Mouse (Mus musculus) neural tube, embryonic 12.5 days (tissue): Measurements from ENCODE around the gene Dag1. TPM values are rescaled to one million over a fixed set of nuclear protein-coding genes. Genes with fewer than 3 reads are reported as not detected.

Source experiments
- ATAC-seq: fragments of 200-750 bp; cut with Nextera tagmentation; 2 replicates; pipeline ENCODE4 v1.8.0; 2017; ENCODE audit warnings: low read depth, mild to moderate bottlenecking, moderate TSS enrichment, moderate library complexity; ENCODE audit not compliant: low FRiP score
- H3K27ac ChIP-seq: fragments of 300-500 bp; sonication (generic); 2 replicates; pipeline ENCODE4 v1.5.1; 2016
- H3K27me3 ChIP-seq: fragments of 300-500 bp; sonication (generic); replicated peaks from 2 replicates; pipeline ENCODE4 v1.6.1; 2016; ENCODE audit warnings: mild to moderate bottlenecking
- H3K36me3 ChIP-seq: fragments of 300-500 bp; sonication (generic); 2 replicates; pipeline ENCODE4 v1.6.1; 2016; ENCODE audit warnings: mild to moderate bottlenecking
- H3K4me1 ChIP-seq: fragments of 300-500 bp; sonication (generic); 2 replicates; pipeline ENCODE4 v1.6.1; 2016
- H3K4me2 ChIP-seq: fragments of 300-500 bp; sonication (generic); replicated peaks from 2 replicates; pipeline ENCODE4 v1.6.1; 2016; ENCODE audit warnings: mild to moderate bottlenecking
- H3K4me3 ChIP-seq: fragments of 300-500 bp; sonication (generic); 2 replicates; pipeline ENCODE4 v1.5.1; 2016
- H3K9ac ChIP-seq: fragments of 300-500 bp; sonication (generic); 2 replicates; pipeline ENCODE4 v1.6.1; 2016; ENCODE audit warnings: mild to moderate bottlenecking
- H3K9me3 ChIP-seq: fragments of 300-500 bp; sonication (generic); 2 replicates; pipeline ENCODE4 v1.6.1; 2016; ENCODE audit warnings: mild to moderate bottlenecking
- WGBS: fragments of 180-500 bp; shearing (Covaris S2); methylation state at CpG from one replicate; pipeline ENCODE4 v1.1.7; 2016; 5-methylcytosine and 5-hydroxymethylcytosine counted together
- polyA plus RNA-seq: library from polyadenylated mRNA; unstranded; fragments of >200 nt; fragmentation: Nextera tagmentation; extraction: Ambion mirVana; gene quantifications from 2 replicates; pipeline ENCODE4 v1.2.1, GENCODE M21; 2016

The Dag1 gene
- polyA plus RNA-seq, 1 experiment from 2014 or later = 63.4 TPM

- H3K27ac ChIP-seq = no peak overlapping the region
- no peaks in the 10 kb centered on the region for H3K4me1 ChIP-seq
- H3K4me3 ChIP-seq = no peak overlapping the region
- no peaks in the 10 kb centered on the region for H3K27me3 ChIP-seq
- no peaks in the 10 kb centered on the region for H3K9me3 ChIP-seq
- H3K4me2 ChIP-seq = no peak overlapping the region
- no peak for ATAC-seq
- 87% methylated on average over 10 of the region's 10 CpGs for WGBS
- H3K9ac ChIP-seq = no peak overlapping the region
- peaks cover 2% of the 10 kb centered on the region; the same call in 1 of the 2 replicates for H3K36me3 ChIP-seq
Measured at GRCm38 (mm10) chr9:108169751-108170150, 94.0 kb downstream of the Dag1 start.

DNA sequence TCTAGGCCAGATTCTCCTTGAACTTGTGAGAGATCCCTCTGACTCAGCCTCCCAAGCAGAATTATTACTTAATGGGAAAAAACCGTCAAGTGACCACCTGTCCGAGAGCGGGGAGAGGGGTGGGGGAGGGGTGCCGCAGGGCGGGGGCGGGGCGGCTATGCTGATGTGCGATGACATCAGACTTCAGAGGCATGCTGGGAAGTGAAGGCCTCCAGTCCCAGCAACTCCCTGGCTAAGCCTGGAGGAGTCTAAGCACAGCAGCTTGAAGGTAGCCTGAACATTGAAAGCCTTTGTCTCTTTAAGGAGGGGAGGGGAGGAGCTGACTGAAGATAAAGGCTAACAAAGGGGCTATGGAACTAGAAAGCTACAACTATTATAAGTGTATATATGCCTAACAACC lies 98.6 kb downstream of the Dag1 start:
- H3K27ac ChIP-seq = no peak overlapping the region
- no peak overlapping the region for H3K4me2 ChIP-seq
- WGBS = 45% methylated on average over 8 of the region's 8 CpGs
- ATAC-seq = no peak
- H3K4me1 ChIP-seq = no peaks in the 10 kb centered on the region
- H3K36me3 ChIP-seq = peaks cover 2% of the 10 kb centered on the region; the same call in 1 of the 2 replicates
- H3K27me3 ChIP-seq = no peaks in the 10 kb centered on the region
- H3K4me3 ChIP-seq = no peak overlapping the region
- no peaks in the 10 kb centered on the region for H3K9me3 ChIP-seq
- H3K9ac ChIP-seq = no peak overlapping the region

GRCm38 (mm10) chr9:108163646-108164284 lies 100.0 kb downstream of the Dag1 start:
- Histone ChIP-seq H3K27me3 (no peaks in the 10 kb centered on the region), H3K9ac (no peak overlapping the region), H3K9me3 (no peaks in the 10 kb centered on the region), H3K4me1 (no peaks in the 10 kb centered on the region), H3K36me3 (no peaks in the 10 kb centered on the region), H3K27ac (no peak overlapping the region), H3K4me2 (no peak overlapping the region), H3K4me3 (no peak overlapping the region)
- no peak for ATAC-seq
- 82% methylated on average over 16 of the region's 16 CpGs for WGBS

DNA sequence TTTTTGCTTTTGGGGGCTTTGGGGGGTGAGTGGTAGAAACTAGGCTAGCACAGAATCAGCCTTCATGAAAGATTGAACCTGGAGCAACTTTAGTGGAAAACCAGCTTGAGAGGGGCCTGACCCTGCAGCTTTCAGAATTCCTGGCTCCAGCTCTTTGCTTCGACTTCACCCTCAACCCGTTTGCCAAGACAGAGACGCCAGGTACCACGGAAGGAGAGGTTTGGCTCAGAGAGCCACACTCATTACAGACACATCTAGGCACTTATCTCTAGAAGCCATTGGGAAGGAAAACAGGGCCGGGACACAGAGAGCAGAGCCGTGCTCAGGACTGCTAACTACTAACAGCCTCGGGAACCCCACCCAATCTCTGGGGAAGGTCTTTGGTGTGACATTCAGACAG lies 105.9 kb downstream of the Dag1 start:
- Histone ChIP-seq H3K4me2 (no peak overlapping the region), H3K27me3 (no peaks in the 10 kb centered on the region), H3K4me3 (no peak overlapping the region), H3K27ac (no peak overlapping the region), H3K4me1 (no peaks in the 10 kb centered on the region), H3K9ac (no peak overlapping the region), H3K36me3 (no peaks in the 10 kb centered on the region), H3K9me3 (no peaks in the 10 kb centered on the region)
- no peak for ATAC-seq
- WGBS = 82% methylated on average over 7 of the region's 7 CpGs

DNA sequence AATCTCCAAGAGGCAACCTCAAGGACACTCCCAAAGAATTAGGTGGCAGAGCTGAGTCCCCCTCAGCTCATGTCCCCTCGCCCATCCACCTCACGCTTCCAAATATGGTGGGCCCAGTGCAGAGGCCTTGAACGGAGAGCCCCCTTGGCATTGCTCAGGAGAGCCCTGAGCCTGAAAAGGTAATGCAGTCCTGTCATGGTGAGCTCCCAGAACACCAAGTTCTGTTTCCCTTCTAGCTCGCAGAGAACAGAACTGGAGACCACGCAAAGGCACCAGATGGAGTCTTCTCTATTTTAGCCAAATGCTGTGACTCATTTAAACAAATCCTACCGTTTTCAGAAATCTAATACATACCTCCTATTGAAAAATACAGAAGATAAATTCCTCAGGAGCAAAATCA lies 106.3 kb downstream of the Dag1 start:
- no peak for ATAC-seq

DNA sequence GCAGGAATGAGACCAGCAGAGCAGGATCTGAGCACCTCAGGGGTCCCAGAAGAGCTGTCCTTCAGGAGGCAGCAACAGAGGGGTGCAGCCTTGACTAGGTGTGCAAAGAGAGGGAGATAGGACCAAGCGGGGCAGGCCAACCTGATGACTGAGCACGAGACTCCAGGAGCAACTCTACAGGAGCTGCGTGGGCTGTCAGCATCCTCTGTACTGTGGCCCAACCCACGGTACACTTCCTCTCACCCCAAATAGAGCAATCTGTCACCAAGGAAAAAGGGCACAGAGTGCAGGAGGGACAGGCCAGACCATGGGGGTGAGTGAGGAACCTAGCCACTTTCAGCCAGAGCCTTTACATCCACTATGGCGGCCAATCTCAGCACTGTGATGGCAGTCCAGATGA lies 107.0 kb downstream of the Dag1 start:
- no peak for ATAC-seq
- H3K9me3 ChIP-seq = 0 out of 2 replicates have a peak, but pooled peaks cover 5% of the 10 kb centered on the region
- H3K9ac ChIP-seq = no peak overlapping the region
- no peak overlapping the region for H3K4me2 ChIP-seq
- no peaks in the 10 kb centered on the region for H3K4me1 ChIP-seq
- 86% methylated on average over 5 of the region's 5 CpGs for WGBS
- 0 out of 2 replicates have a peak, but pooled peaks cover 4% of the 10 kb centered on the region for H3K36me3 ChIP-seq
- H3K27me3 ChIP-seq = no peaks in the 10 kb centered on the region
- H3K4me3 ChIP-seq = no peak overlapping the region
- no peak overlapping the region for H3K27ac ChIP-seq

More for the DNA sequence above, 106.3 kb downstream of the Dag1 start:
- no peaks in the 10 kb centered on the region for H3K27me3 ChIP-seq
- H3K4me1 ChIP-seq = no peaks in the 10 kb centered on the region
- H3K36me3 ChIP-seq = no peaks in the 10 kb centered on the region
- no peak overlapping the region for H3K9ac ChIP-seq
- H3K4me2 ChIP-seq = no peak overlapping the region
- no peak overlapping the region for H3K4me3 ChIP-seq
- 90% methylated on average over 6 of the region's 6 CpGs for whole genome bisulfite sequencing
- H3K9me3 ChIP-seq = no peaks in the 10 kb centered on the region
- H3K27ac ChIP-seq = no peak overlapping the region

DNA sequence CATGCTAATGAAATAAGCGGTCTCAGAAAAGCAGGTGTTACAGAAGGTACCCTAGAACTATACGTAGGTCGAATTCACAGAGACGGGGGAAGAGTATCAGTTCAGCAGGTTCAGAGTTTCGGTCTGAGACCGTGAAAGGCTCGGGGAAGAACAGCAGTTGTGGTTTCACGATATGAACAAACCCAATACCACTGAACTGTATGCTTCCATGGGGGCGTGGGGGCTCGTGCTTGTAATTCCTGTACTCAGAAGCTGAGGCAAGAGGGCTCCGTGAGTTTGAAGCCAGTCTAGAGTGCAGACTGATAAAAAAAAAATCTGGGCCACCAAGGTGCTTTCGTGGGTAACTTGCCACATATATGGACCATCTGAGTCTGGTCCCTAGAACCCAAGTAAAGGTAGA lies 108.9 kb downstream of the Dag1 start:
- Histone ChIP-seq H3K4me2 (no peak overlapping the region), H3K4me1 (0 out of 2 replicates have a peak, but pooled peaks cover 1% of the 10 kb centered on the region), H3K9me3 (0 out of 2 replicates have a peak, but pooled peaks cover 9% of the 10 kb centered on the region), H3K27ac (no peak overlapping the region), H3K4me3 (no peak overlapping the region), H3K27me3 (no peaks in the 10 kb centered on the region), H3K36me3 (0 out of 2 replicates have a peak, but pooled peaks cover 4% of the 10 kb centered on the region), H3K9ac (no peak overlapping the region)
- WGBS = 93% methylated on average over 12 of the region's 12 CpGs
- ATAC-seq = no peak

Other genes starting within 250 kb of the Dag1 start
- 18.3 and 23.5 TPM in 2 replicates for gene Gmppb, start 214.7 kb downstream of the Dag1 start, polyA plus RNA-seq
- gene Amigo3, start 210.8 kb downstream of the Dag1 start, polyA plus RNA-seq = 3.6 and 3.9 TPM in 2 replicates
- 0.44 and 0.46 TPM in 2 replicates for gene Mst1, start 183.5 kb downstream of the Dag1 start, polyA plus RNA-seq
- gene Rnf123, start 180.6 kb downstream of the Dag1 start, polyA plus RNA-seq = 43.5 and 43.8 TPM in 2 replicates
- gene Apeh, start 169.4 kb downstream of the Dag1 start, polyA plus RNA-seq = 57.6 and 63.4 TPM in 2 replicates
- gene Bsn, start 73.6 kb downstream of the Dag1 start, polyA plus RNA-seq = 5.3 and 6.5 TPM in 2 replicates
- gene Nicn1, start 26.5 kb upstream of the Dag1 start, polyA plus RNA-seq = 81.2 and 87.0 TPM in 2 replicates
- 18.9 and 24.8 TPM in 2 replicates for gene Amt, start 32.9 kb upstream of the Dag1 start, polyA plus RNA-seq
- gene Rhoa, start 42.2 kb upstream of the Dag1 start, polyA plus RNA-seq = 313 and 363 TPM in 2 replicates
- gene Tcta, start 42.2 kb upstream of the Dag1 start, polyA plus RNA-seq = 44.3 and 47.5 TPM in 2 replicates
- 656 and 664 TPM in 2 replicates for gene Gpx1, start 74.9 kb upstream of the Dag1 start, polyA plus RNA-seq
- gene Usp4, start 83.9 kb upstream of the Dag1 start, polyA plus RNA-seq = 124 and 138 TPM in 2 replicates
- 1.3 and 1.7 TPM in 2 replicates for gene 1700102P08Rik, start 128.8 kb upstream of the Dag1 start, polyA plus RNA-seq
- 0.80 and 0.84 TPM in 2 replicates for gene Ccdc36, start 164.5 kb upstream of the Dag1 start, polyA plus RNA-seq
- not detected in 2 replicates for gene BC048562, start 172.5 kb upstream of the Dag1 start, polyA plus RNA-seq
- gene Ccdc71, start 196.6 kb upstream of the Dag1 start, polyA plus RNA-seq = 44.8 and 49.4 TPM in 2 replicates
- gene Klhdc8b, start 197.6 kb upstream of the Dag1 start, polyA plus RNA-seq = 51.1 and 63.4 TPM in 2 replicates
- gene Lamb2, start 215.8 kb upstream of the Dag1 start, polyA plus RNA-seq = 28.6 and 29.4 TPM in 2 replicates
- gene Usp19, start 226.6 kb upstream of the Dag1 start, polyA plus RNA-seq = 104 TPM in 2 replicates
- gene Qars, start 243.7 kb upstream of the Dag1 start, polyA plus RNA-seq = 86.9 and 89.9 TPM in 2 replicates